Mouse (Mus musculus): ENCODE measurements around the gene Gngt1. TPM values are rescaled to one million over a fixed set of nuclear protein-coding genes. Genes with fewer than 3 reads are reported as not detected.

Gene Gngt1
- polyA plus RNA-seq, 1 experiment from 2014 or later: not detected

GRCm38 (mm10) chr6:4022645-4023044, 29.1 kb downstream of the Gngt1 start:
- Histone ChIP-seq H3K4me2 (ENCODE audit: low read length) (no peak overlapping the region), H3K4me1 (ENCODE audit: control insufficient read depth in 2 of 2, insufficient read depth in 2 of 2, low read length in 2 of 2) (no peaks in the 10 kb centered on the region), H3K9ac (ENCODE audit: low read length) (no peak overlapping the region), H3K9me3 (ENCODE audit: control insufficient read depth, low read length) (no peaks in the 10 kb centered on the region), H3K27me3 (ENCODE audit: control insufficient read depth, insufficient read depth, low read length) (no peaks in the 10 kb centered on the region), H3K4me3 (ENCODE audit: control insufficient read depth in 1 of 2, insufficient read depth in 1 of 2, low read depth in 1 of 2, low read length in 2 of 2) (no peak overlapping the region), H3K36me3 (ENCODE audit: control insufficient read depth, insufficient read depth, low read length) (no peaks in the 10 kb centered on the region), H3K27ac (replicated peaks in 1 of 2; ENCODE audit: control insufficient read depth in 1 of 2, insufficient read depth in 1 of 2, low read depth in 2 of 2, low read length in 2 of 2) (no peak overlapping the region)
- WGBS: 53% methylated on average over 1 of the region's 1 CpGs
- ATAC-seq (ENCODE audit: insufficient number of reproducible peaks, insufficient read depth, low FRiP score, low read depth): no peak

DNA sequence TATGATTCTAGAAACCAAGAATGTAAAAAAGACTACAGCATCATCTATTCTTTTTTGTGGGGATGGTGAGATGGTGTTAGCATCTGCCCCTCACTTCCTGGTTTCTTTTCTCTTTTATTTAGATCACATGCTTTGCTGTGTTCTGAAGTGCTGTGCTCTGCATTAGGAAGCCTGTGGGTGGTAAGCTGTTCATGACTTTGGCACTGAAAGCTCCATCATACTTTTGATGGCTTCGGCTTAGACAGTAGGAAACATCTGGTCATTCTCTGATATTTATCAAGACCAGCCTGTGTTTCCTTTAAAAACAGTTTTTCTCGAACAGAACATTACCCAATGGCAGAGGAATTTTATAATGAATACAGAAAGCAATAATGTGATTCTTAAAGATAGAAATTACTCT, 32.8 kb downstream of the Gngt1 start:
- no peaks in the 10 kb centered on the region for H3K27me3 ChIP-seq (ENCODE audit: control insufficient read depth, insufficient read depth, low read length)
- H3K4me3 ChIP-seq (ENCODE audit: control insufficient read depth in 1 of 2, insufficient read depth in 1 of 2, low read depth in 1 of 2, low read length in 2 of 2): no peak overlapping the region
- no peak overlapping the region for H3K4me2 ChIP-seq (ENCODE audit: low read length)
- H3K27ac ChIP-seq (replicated peaks in 1 of 2; ENCODE audit: control insufficient read depth in 1 of 2, insufficient read depth in 1 of 2, low read depth in 2 of 2, low read length in 2 of 2): no peak overlapping the region
- H3K9me3 ChIP-seq (ENCODE audit: control insufficient read depth, low read length): no peaks in the 10 kb centered on the region
- no peak overlapping the region for H3K9ac ChIP-seq (ENCODE audit: low read length)
- no peak for ATAC-seq (ENCODE audit: insufficient number of reproducible peaks, insufficient read depth, low FRiP score, low read depth)
- H3K36me3 ChIP-seq (ENCODE audit: control insufficient read depth, insufficient read depth, low read length): no peaks in the 10 kb centered on the region
- H3K4me1 ChIP-seq (ENCODE audit: control insufficient read depth in 2 of 2, insufficient read depth in 2 of 2, low read length in 2 of 2): no peaks in the 10 kb centered on the region
- 38% methylated on average over 2 of the region's 2 CpGs for WGBS

GRCm38 (mm10) chr6:4030956-4031355, 37.4 kb downstream of the Gngt1 start:
- ATAC-seq (ENCODE audit: insufficient number of reproducible peaks, insufficient read depth, low FRiP score, low read depth): no peak
- H3K27me3 ChIP-seq (ENCODE audit: control insufficient read depth, insufficient read depth, low read length): no peaks in the 10 kb centered on the region
- no peaks in the 10 kb centered on the region for H3K4me1 ChIP-seq (ENCODE audit: control insufficient read depth in 2 of 2, insufficient read depth in 2 of 2, low read length in 2 of 2)
- H3K27ac ChIP-seq (replicated peaks in 1 of 2; ENCODE audit: control insufficient read depth in 1 of 2, insufficient read depth in 1 of 2, low read depth in 2 of 2, low read length in 2 of 2): no peak overlapping the region
- 82% methylated on average over 3 of the region's 3 CpGs for WGBS
- no peak overlapping the region for H3K9ac ChIP-seq (ENCODE audit: low read length)
- H3K9me3 ChIP-seq (ENCODE audit: control insufficient read depth, low read length): no peaks in the 10 kb centered on the region
- no peak overlapping the region for H3K4me2 ChIP-seq (ENCODE audit: low read length)
- H3K4me3 ChIP-seq (ENCODE audit: control insufficient read depth in 1 of 2, insufficient read depth in 1 of 2, low read depth in 1 of 2, low read length in 2 of 2): no peak overlapping the region
- no peaks in the 10 kb centered on the region for H3K36me3 ChIP-seq (ENCODE audit: control insufficient read depth, insufficient read depth, low read length)

GRCm38 (mm10) chr6:4041821-4042220, 48.2 kb downstream of the Gngt1 start:
- H3K4me1 ChIP-seq (ENCODE audit: control insufficient read depth in 2 of 2, insufficient read depth in 2 of 2, low read length in 2 of 2): no peaks in the 10 kb centered on the region
- no peaks in the 10 kb centered on the region for H3K36me3 ChIP-seq (ENCODE audit: control insufficient read depth, insufficient read depth, low read length)

More at GRCm38 (mm10) chr6:4041821-4042220, 48.2 kb downstream of the Gngt1 start:
- Histone ChIP-seq H3K27me3 (ENCODE audit: control insufficient read depth, insufficient read depth, low read length) (no peaks in the 10 kb centered on the region), H3K9me3 (ENCODE audit: control insufficient read depth, low read length) (no peaks in the 10 kb centered on the region), H3K27ac (replicated peaks in 1 of 2; ENCODE audit: control insufficient read depth in 1 of 2, insufficient read depth in 1 of 2, low read depth in 2 of 2, low read length in 2 of 2) (no peak overlapping the region), H3K4me2 (ENCODE audit: low read length) (no peak overlapping the region), H3K9ac (ENCODE audit: low read length) (no peak overlapping the region), H3K4me3 (ENCODE audit: control insufficient read depth in 1 of 2, insufficient read depth in 1 of 2, low read depth in 1 of 2, low read length in 2 of 2) (no peak overlapping the region)
- ATAC-seq (ENCODE audit: insufficient number of reproducible peaks, insufficient read depth, low FRiP score, low read depth): no peak
- 50% methylated on average over 1 of the region's 1 CpGs for WGBS

Other genes starting within 250 kb of the Gngt1 start
- 0.49 and 0.94 TPM in 2 replicates for gene Calcr, start 229.1 kb upstream of the Gngt1 start, polyA plus RNA-seq (2014; fragmentation: Nextera tagmentation; extraction: Ambion mirVana)
- gene Tfpi2, start 4.9 kb upstream of the Gngt1 start, polyA plus RNA-seq (2014; fragmentation: Nextera tagmentation; extraction: Ambion mirVana): 5.0 and 5.7 TPM in 2 replicates
- gene Gng11, start 10.1 kb downstream of the Gngt1 start, polyA plus RNA-seq (2014; fragmentation: Nextera tagmentation; extraction: Ambion mirVana): 119 and 123 TPM in 2 replicates
- gene Bet1, start 93.2 kb downstream of the Gngt1 start, polyA plus RNA-seq (2014; fragmentation: Nextera tagmentation; extraction: Ambion mirVana): 39.4 and 48.1 TPM in 2 replicates